In the genomic region with DNA sequence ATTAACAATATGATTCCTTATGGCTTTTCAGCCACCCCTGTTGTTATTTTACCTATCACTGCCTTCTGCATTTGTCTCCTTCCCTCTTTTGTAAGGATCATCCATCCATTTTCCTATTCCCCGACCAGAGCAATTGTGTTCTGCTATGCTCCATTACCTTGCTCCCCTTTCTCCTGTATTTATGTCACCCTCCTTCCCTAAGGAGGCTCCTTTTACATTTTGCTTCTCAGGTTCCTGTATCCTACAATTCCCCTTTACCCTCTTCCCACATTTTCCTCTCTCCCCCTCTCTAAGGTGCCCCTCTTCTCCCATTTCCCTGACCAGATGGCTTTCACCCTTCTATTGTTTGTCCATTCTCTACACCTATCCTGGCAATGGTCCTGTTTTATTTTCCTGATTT, we compare ENCODE assay signal across 34 mouse cellular contexts. TPM values are rescaled to one million over a fixed set of nuclear protein-coding genes. Genes with fewer than 3 reads are reported as not detected.
"Had no signal": no experiment of that assay in that cellular context is flagged by ENCODE, and none has a peak within 500 bp of the region (broad histone marks: within the 10 kb centered on the region; RNA-seq: fewer than 3 reads in every experiment).

No protein-coding gene starts in this region.

- H3K9me3 ChIP-seq: embryonic facial prominence, embryonic 10.5 days; embryonic facial prominence, embryonic 12.5 days; embryonic facial prominence, embryonic 13.5 days; embryonic facial prominence, embryonic 15.5 days; forebrain, embryonic 10.5 days; forebrain, embryonic 12.5 days; forebrain, embryonic 13.5 days; forebrain, embryonic 15.5 days had no signal

- ATAC-seq: forebrain, embryonic 13.5 days; forebrain, embryonic 14.5 days; forebrain, embryonic 15.5 days; forebrain, embryonic 16.5 days; forebrain, postnatal 0 days had no signal

- H3K4me2 ChIP-seq: embryonic facial prominence, embryonic 12.5 days; embryonic facial prominence, embryonic 13.5 days; embryonic facial prominence, embryonic 15.5 days; forebrain, embryonic 12.5 days; forebrain, embryonic 13.5 days; forebrain, embryonic 15.5 days had no signal

- H3K4me1 ChIP-seq: embryonic facial prominence, embryonic 10.5 days; embryonic facial prominence, embryonic 12.5 days; embryonic facial prominence, embryonic 13.5 days; embryonic facial prominence, embryonic 15.5 days; forebrain, embryonic 10.5 days; forebrain, embryonic 12.5 days; forebrain, embryonic 13.5 days; forebrain, embryonic 15.5 days had no signal

- H3K36me3 ChIP-seq: embryonic facial prominence, embryonic 10.5 days; embryonic facial prominence, embryonic 12.5 days; embryonic facial prominence, embryonic 13.5 days; embryonic facial prominence, embryonic 15.5 days; forebrain, embryonic 10.5 days; forebrain, embryonic 12.5 days; forebrain, embryonic 15.5 days had no signal

- DNase-seq: cerebellum, adult 2 months; cerebellum, adult 8-10 months; cerebellum, adult 9-10 months; cerebellum, adult 9-11 months; cerebellum, postnatal 10 days; cerebellum, postnatal 14 days; cerebellum, postnatal 25 days; cerebellum, postnatal 36 days; embryo, embryonic 11 days; forebrain, postnatal 0 days; gastrocnemius, adult 2 months; gastrocnemius, postnatal 10 days; gastrocnemius, postnatal 14 days; gastrocnemius, postnatal 25 days; gastrocnemius, postnatal 36 days; heart, adult 11 months; heart, adult 18-20 months had no signal

- H3K27ac ChIP-seq: embryonic facial prominence, embryonic 10.5 days; embryonic facial prominence, embryonic 12.5 days; embryonic facial prominence, embryonic 13.5 days; embryonic facial prominence, embryonic 15.5 days; forebrain, embryonic 10.5 days; forebrain, embryonic 12.5 days; forebrain, embryonic 13.5 days; forebrain, embryonic 15.5 days; gastrocnemius, adult 2 months had no signal

- H3K4me3 ChIP-seq: embryonic facial prominence, embryonic 10.5 days; embryonic facial prominence, embryonic 12.5 days; embryonic facial prominence, embryonic 13.5 days; embryonic facial prominence, embryonic 15.5 days; erythroblast, embryonic 14.5 days; forebrain, embryonic 10.5 days; forebrain, embryonic 12.5 days; forebrain, embryonic 13.5 days; forebrain, embryonic 15.5 days; gastrocnemius, adult 2 months had no signal

- H3K27me3 ChIP-seq: embryonic facial prominence, embryonic 12.5 days; embryonic facial prominence, embryonic 13.5 days; embryonic facial prominence, embryonic 15.5 days; forebrain, embryonic 12.5 days; forebrain, embryonic 13.5 days; forebrain, embryonic 15.5 days had no signal

- H3K9ac ChIP-seq: embryonic facial prominence, embryonic 12.5 days; embryonic facial prominence, embryonic 13.5 days; embryonic facial prominence, embryonic 15.5 days; forebrain, embryonic 12.5 days; forebrain, embryonic 13.5 days; forebrain, embryonic 15.5 days; forebrain, postnatal 0 days had no signal

RNA-seq across cellular contexts. Expression of a gene that starts 4.1 kb away (rescaled TPM):
- polyA plus RNA-seq: cerebellum, adult 2 months; cortical plate, adult 2 months; embryonic facial prominence, embryonic 10.5 days; embryonic facial prominence, embryonic 11.5 days; embryonic facial prominence, embryonic 12.5 days; embryonic facial prominence, embryonic 13.5 days; embryonic facial prominence, embryonic 14.5 days; embryonic facial prominence, embryonic 15.5 days; erythroblast, embryonic 14.5 days; forebrain, embryonic 10.5 days; forebrain, embryonic 11.5 days; forebrain, embryonic 12.5 days; forebrain, embryonic 13.5 days; forebrain, embryonic 14.5 days; forebrain, embryonic 15.5 days; forebrain, embryonic 16.5 days; forebrain, postnatal 0 days; frontal cortex, adult 2 months; gonadal fat pad, adult 2 months had no signal

RNA-seq across cellular contexts. Expression of a gene that starts 23.9 kb away (rescaled TPM):
- polyA plus RNA-seq: cerebellum, adult 2 months; cortical plate, adult 2 months; embryonic facial prominence, embryonic 10.5 days; embryonic facial prominence, embryonic 11.5 days; embryonic facial prominence, embryonic 12.5 days; embryonic facial prominence, embryonic 13.5 days; embryonic facial prominence, embryonic 14.5 days; embryonic facial prominence, embryonic 15.5 days; erythroblast, embryonic 14.5 days; forebrain, embryonic 10.5 days; forebrain, embryonic 11.5 days; forebrain, embryonic 12.5 days; forebrain, embryonic 13.5 days; forebrain, embryonic 14.5 days; forebrain, embryonic 15.5 days; forebrain, embryonic 16.5 days; forebrain, postnatal 0 days; frontal cortex, adult 2 months; gonadal fat pad, adult 2 months had no signal
